Mouse (Mus musculus): ENCODE data around the gene Pank3. TPM values are rescaled to one million over a fixed set of nuclear protein-coding genes. Genes with fewer than 3 reads are reported as not detected.
A peak's percentile ranks its signal among the peaks of the same experiment; 100 is the strongest.
"Not testable (repeated sequence)": the region's sequence is repeated elsewhere in the genome, so short reads cannot be mapped to it uniquely, and the experiment has no call there.

Pank3 gene
- polyA plus RNA-seq, 1 experiment from 2014 or later, result 31.8 TPM

- 91% methylated on average over 3 of the region's 3 CpGs for WGBS
- peaks cover 63% of the 10 kb centered on the region for H3K36me3 ChIP-seq
These were observed 14.7 kb downstream of the Pank3 start for GRCm38 (mm10) chr11:35784002-35784401.

DNA sequence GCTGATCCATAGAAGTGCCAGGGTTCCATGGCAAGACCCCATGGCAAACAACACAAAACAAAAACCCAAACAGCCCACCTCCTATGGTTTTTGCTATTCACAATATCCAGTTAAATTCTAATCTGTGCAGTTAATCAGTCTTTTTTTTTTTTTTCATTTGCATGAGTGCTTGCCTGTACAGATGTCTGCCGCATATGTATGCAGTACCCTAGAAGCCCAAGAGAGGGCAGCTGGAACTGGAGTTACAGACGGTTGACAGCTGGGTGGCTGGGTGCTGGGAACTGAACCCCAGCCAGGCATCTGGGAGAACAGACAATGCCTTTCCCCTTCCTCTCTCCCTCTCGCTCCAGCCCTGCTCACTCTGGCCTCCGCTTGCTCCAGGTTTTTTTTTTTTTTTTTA, 15.3 kb downstream of the Pank3 start:
- H3K9ac ChIP-seq, result no peak overlapping the region
- H3K9me3 ChIP-seq (replicated peaks), result no peaks in the 10 kb centered on the region
- no peaks in the 10 kb centered on the region for H3K27me3 ChIP-seq
- ATAC-seq (ENCODE audit: low FRiP score), result no peak
- no peaks in the 10 kb centered on the region for H3K4me1 ChIP-seq
- peaks cover 58% of the 10 kb centered on the region for H3K36me3 ChIP-seq
- H3K4me3 ChIP-seq, result no peak overlapping the region
- H3K4me2 ChIP-seq (replicated peaks), result no peak overlapping the region
- 92% methylated on average over 4 of the region's 4 CpGs for WGBS
- no peak overlapping the region for H3K27ac ChIP-seq

More at GRCm38 (mm10) chr11:35784002-35784401, 14.7 kb downstream of the Pank3 start:
- no peak overlapping the region for H3K4me2 ChIP-seq (replicated peaks)
- no peak overlapping the region for H3K4me3 ChIP-seq
- no peaks in the 10 kb centered on the region for H3K4me1 ChIP-seq
- H3K27me3 ChIP-seq, result no peaks in the 10 kb centered on the region
- no peak for ATAC-seq (ENCODE audit: low FRiP score)
- no peaks in the 10 kb centered on the region for H3K9me3 ChIP-seq (replicated peaks)
- no peak overlapping the region for H3K9ac ChIP-seq
- no peak overlapping the region for H3K27ac ChIP-seq

DNA sequence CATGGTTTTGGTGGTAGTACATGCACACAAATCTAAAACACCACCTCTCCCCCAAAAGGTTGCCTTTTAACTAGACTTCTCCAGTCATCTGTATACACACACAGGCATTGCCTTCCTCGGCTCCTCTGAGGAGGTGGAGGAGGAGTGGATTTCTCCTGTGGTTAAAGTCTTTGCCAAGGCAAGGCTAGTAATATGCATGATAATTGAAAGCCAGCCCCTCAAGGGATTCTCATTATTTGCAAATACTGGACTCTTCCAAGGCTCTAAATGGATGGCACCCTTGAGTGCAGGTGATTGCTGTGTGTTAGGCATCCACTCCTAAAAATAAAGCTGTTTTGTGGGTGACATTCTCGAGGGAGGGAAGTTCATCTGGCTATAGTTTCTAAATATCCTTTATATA, 19.2 kb downstream of the Pank3 start:
- H3K9ac ChIP-seq, result no peak overlapping the region
- H3K27ac ChIP-seq, result no peak overlapping the region
- no peak for ATAC-seq (ENCODE audit: low FRiP score)
- H3K4me1 ChIP-seq, result no peaks in the 10 kb centered on the region
- no peak overlapping the region for H3K4me2 ChIP-seq (replicated peaks)
- 56% methylated on average over 2 of the region's 2 CpGs for WGBS
- peaks cover 37% of the 10 kb centered on the region for H3K36me3 ChIP-seq
- no peak overlapping the region for H3K4me3 ChIP-seq
- H3K27me3 ChIP-seq, result no peaks in the 10 kb centered on the region
- no peaks in the 10 kb centered on the region for H3K9me3 ChIP-seq (replicated peaks)

DNA sequence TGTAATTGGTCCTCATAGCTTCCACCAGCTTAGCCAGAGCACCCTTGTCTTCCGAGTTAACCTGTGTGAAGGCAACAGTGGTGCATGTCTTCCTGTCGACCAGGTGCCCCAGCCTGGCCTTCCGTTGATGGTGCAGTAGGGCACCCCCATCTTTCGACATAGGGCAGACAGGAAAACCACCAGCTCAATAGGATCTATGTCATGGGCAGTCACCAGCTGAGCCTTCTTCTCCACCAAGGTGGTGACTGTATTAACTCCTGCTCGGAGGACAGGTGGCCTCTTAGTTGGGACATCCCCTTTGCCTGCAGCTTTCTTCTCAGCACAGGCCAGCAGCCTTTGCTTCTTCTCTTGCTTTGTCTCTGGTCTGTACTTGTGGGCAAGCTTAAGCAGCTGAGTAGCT, 23.5 kb downstream of the Pank3 start:
- not testable (repeated sequence) for H3K27ac ChIP-seq; H3K4me3 ChIP-seq; H3K9me3 ChIP-seq (replicated peaks); H3K36me3 ChIP-seq; ATAC-seq (ENCODE audit: low FRiP score); H3K4me2 ChIP-seq (replicated peaks); H3K9ac ChIP-seq; H3K4me1 ChIP-seq
- peaks cover 35% of the 10 kb centered on the region for H3K27me3 ChIP-seq
- WGBS, result 84% methylated on average over 5 of the region's 5 CpGs

- H3K36me3 ChIP-seq, result no peaks in the 10 kb centered on the region
- 3% methylated on average over 86 of the region's 86 CpGs for WGBS
- H3K9me3 ChIP-seq (replicated peaks), result no peaks in the 10 kb centered on the region
- H3K9ac ChIP-seq, result peak overlapping the region; percentile 75
- peaks cover 12% of the 10 kb centered on the region for H3K4me1 ChIP-seq
- H3K27ac ChIP-seq, result peak overlapping the region; percentile 87
- peak; percentile 71 for ATAC-seq (ENCODE audit: low FRiP score)
- H3K4me2 ChIP-seq (replicated peaks), result peak overlapping the region; percentile 87
- H3K27me3 ChIP-seq, result peaks cover 55% of the 10 kb centered on the region
- H3K4me3 ChIP-seq, result peak overlapping the region; percentile 69
These were observed 28.6 kb downstream of the Pank3 start for GRCm38 (mm10) chr11:35797751-35798494.

DNA sequence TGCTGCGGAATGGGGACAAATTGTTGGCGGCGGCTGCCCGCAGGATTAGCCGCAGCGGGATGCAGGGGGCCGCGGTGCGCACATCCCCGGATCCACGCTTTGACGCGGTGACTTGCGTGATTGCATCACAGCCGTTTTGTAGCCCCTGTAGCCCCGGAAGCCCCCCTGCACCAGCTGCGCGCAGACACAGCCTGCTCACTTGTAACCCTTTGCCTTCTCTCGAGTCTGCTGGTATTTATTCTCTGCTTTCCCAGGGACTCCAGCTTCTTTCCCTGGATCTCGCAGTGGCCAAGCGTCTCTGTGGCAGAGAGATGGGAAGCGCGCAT, 29.2 kb downstream of the Pank3 start:
- no peaks in the 10 kb centered on the region for H3K9me3 ChIP-seq (replicated peaks)
- no peaks in the 10 kb centered on the region for H3K36me3 ChIP-seq
- peak overlapping the region; percentile 87 for H3K4me2 ChIP-seq (replicated peaks)
- peak overlapping the region; percentile 69 for H3K4me3 ChIP-seq
- ATAC-seq (ENCODE audit: low FRiP score), result peak; percentile 94
- peak overlapping the region; percentile 75 for H3K9ac ChIP-seq
- 4% methylated on average over 23 of the region's 23 CpGs for WGBS
- peaks cover 55% of the 10 kb centered on the region for H3K27me3 ChIP-seq
- peak overlapping the region; percentile 87 for H3K27ac ChIP-seq
- H3K4me1 ChIP-seq, result peaks cover 12% of the 10 kb centered on the region

DNA sequence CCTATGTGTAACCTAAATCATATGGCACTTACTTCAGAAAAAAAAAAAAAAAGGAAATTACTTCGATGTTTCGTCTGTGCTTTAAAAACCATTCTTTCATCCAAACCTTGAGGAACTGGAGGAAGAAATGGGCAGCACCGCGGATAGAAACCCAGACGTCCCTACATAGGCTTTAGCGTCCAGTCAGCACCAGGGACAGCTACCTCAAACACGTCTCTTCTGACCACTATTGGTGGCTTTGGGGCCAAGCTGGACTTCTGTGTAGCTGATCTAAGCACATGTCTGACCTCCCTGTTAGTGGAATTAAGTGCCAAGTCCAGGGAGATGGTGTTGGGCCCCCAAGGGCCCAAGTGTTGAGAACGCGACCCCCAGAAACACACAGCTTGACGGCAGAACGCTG, 29.6 kb downstream of the Pank3 start, which contains the start of gene Fbll1:
Gene Fbll1 (minus strand): TSS at position 11 of the 400 bp plus-strand sequence.
- H3K27me3 ChIP-seq, result peaks cover 55% of the 10 kb centered on the region
- no peaks in the 10 kb centered on the region for H3K9me3 ChIP-seq (replicated peaks)
- peaks cover 12% of the 10 kb centered on the region for H3K4me1 ChIP-seq
- ATAC-seq (ENCODE audit: low FRiP score), result no peak
- H3K9ac ChIP-seq, result peak within 1 kb of the TSS; percentile 75
- H3K36me3 ChIP-seq, result no peaks in the 10 kb centered on the region
- H3K27ac ChIP-seq, result peak within 1 kb of the TSS; percentile 87
- H3K4me3 ChIP-seq, result peak within 1 kb of the TSS; percentile 69
- H3K4me2 ChIP-seq (replicated peaks), result peak within 1 kb of the TSS; percentile 87
- 10% methylated on average over 11 of the region's 11 CpGs for WGBS

GRCm38 (mm10) chr11:35801332-35801731, 32.0 kb downstream of the Pank3 start:
- Histone ChIP-seq H3K36me3 (peaks cover 4% of the 10 kb centered on the region; the same call in 1 of the 2 replicates), H3K9me3 (replicated peaks) (no peaks in the 10 kb centered on the region), H3K9ac (no peak overlapping the region), H3K27me3 (peaks cover 34% of the 10 kb centered on the region), H3K4me1 (peaks cover 12% of the 10 kb centered on the region), H3K27ac (no peak overlapping the region), H3K4me3 (no peak overlapping the region), H3K4me2 (replicated peaks) (no peak overlapping the region)
- no peak for ATAC-seq (ENCODE audit: low FRiP score)
- 77% methylated on average over 5 of the region's 5 CpGs for WGBS

DNA sequence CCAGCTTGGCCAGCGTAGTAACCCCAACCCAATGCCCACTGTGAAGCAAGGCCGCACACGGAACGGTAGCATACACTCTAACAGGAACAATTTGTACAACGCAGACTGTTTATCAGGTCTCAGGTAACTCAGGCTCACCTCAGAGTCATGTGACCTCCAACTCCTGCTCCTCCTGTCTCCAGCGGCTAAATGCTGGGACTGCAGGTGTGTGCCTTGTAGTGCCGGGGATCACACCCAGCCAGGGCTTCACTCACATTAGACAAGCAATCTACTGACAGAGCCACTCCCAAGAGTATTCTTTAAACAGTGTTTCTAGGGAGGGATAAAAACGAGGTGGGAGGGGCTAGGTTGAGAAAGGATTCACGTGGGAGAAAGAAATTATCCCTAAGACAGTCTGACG, 42.2 kb downstream of the Pank3 start:
- Histone ChIP-seq H3K27ac (no peak overlapping the region), H3K4me1 (no peaks in the 10 kb centered on the region), H3K36me3 (peaks cover 96% of the 10 kb centered on the region), H3K9ac (no peak overlapping the region), H3K9me3 (replicated peaks) (no peaks in the 10 kb centered on the region), H3K4me2 (replicated peaks) (no peak overlapping the region), H3K4me3 (no peak overlapping the region), H3K27me3 (no peaks in the 10 kb centered on the region)
- ATAC-seq (ENCODE audit: low FRiP score), result no peak
- 86% methylated on average over 10 of the region's 10 CpGs for WGBS

DNA sequence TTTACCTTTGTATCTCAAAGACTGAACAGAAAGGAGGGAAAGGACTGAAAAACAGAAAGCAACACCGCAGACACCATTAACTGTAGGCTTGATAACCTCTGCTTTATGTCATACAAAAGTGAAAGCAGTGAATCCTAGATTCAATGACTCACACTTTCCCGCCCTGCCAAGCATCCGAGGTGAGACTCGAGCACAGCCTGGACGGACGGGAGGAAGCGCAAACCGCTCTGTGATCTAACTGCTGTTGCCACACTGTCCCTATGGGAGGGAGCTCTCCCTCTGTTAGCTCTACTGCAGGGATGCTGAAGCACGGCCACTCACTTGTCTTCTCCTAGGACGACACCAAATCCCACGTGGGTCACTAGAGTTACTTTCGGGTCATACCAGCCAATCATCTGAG, 47.0 kb downstream of the Pank3 start:
- H3K4me1 ChIP-seq, result no peaks in the 10 kb centered on the region
- H3K9ac ChIP-seq, result no peak overlapping the region
- no peak overlapping the region for H3K27ac ChIP-seq
- no peaks in the 10 kb centered on the region for H3K9me3 ChIP-seq (replicated peaks)
- no peak for ATAC-seq (ENCODE audit: low FRiP score)
- H3K4me3 ChIP-seq, result no peak overlapping the region
- H3K4me2 ChIP-seq (replicated peaks), result no peak overlapping the region
- H3K36me3 ChIP-seq, result peaks cover 93% of the 10 kb centered on the region
- 91% methylated on average over 12 of the region's 12 CpGs for WGBS
- no peaks in the 10 kb centered on the region for H3K27me3 ChIP-seq

DNA sequence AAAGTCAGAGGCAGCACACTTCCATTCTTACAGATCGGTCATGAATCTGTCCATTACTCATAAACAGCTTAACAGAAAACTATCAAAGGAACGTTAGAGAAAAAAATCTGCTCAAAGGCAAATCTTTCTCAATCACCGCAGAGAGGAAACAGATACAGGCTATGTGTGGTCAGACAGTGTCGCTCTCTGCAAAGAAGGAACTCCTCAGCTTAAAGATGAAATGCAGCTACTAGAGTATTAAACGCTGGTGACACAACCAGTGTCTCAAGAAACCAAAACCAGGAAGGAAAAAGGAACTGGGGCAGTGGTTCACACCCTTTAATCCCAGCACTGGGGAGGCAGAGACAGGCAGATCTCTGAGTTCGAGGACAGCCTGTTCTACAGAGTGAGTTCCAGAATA, 58.4 kb downstream of the Pank3 start:
- H3K36me3 ChIP-seq, result peaks cover 82% of the 10 kb centered on the region
- no peak overlapping the region for H3K9ac ChIP-seq
- ATAC-seq (ENCODE audit: low FRiP score), result no peak
- no peak overlapping the region for H3K4me3 ChIP-seq
- H3K27me3 ChIP-seq, result no peaks in the 10 kb centered on the region
- no peak overlapping the region for H3K4me2 ChIP-seq (replicated peaks)
- 95% methylated on average over 6 of the region's 6 CpGs for WGBS
- H3K9me3 ChIP-seq (replicated peaks), result no peaks in the 10 kb centered on the region
- no peaks in the 10 kb centered on the region; the same call in 1 of the 2 replicates for H3K4me1 ChIP-seq
- no peak overlapping the region for H3K27ac ChIP-seq

DNA sequence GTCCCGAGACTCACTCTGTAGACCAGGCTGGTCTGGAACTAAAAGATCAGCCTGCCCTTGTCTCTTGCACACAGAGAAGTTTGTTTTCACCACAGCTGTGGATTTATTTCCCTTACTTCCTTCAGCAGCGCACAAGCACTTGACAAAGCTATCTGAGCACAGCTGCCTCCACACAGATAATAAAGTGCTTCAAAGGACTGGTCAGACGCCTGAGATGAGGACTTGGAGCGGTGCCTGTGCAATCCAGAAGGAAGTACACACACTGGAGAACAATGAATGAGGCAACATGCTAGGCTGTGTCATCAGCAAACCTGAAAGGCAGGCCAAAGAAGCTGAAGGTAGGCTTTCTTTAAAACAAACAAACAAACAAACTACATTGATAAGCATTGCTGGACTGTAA, 62.9 kb downstream of the Pank3 start:
- no peaks in the 10 kb centered on the region for H3K9me3 ChIP-seq (replicated peaks)
- no peaks in the 10 kb centered on the region for H3K27me3 ChIP-seq
- peaks cover 48% of the 10 kb centered on the region for H3K36me3 ChIP-seq
- H3K4me2 ChIP-seq (replicated peaks), result no peak overlapping the region
- H3K27ac ChIP-seq, result no peak overlapping the region
- ATAC-seq (ENCODE audit: low FRiP score), result no peak
- 87% methylated on average over 4 of the region's 4 CpGs for WGBS
- no peak overlapping the region for H3K4me3 ChIP-seq
- no peak overlapping the region for H3K9ac ChIP-seq
- H3K4me1 ChIP-seq, result peaks cover 8% of the 10 kb centered on the region

DNA sequence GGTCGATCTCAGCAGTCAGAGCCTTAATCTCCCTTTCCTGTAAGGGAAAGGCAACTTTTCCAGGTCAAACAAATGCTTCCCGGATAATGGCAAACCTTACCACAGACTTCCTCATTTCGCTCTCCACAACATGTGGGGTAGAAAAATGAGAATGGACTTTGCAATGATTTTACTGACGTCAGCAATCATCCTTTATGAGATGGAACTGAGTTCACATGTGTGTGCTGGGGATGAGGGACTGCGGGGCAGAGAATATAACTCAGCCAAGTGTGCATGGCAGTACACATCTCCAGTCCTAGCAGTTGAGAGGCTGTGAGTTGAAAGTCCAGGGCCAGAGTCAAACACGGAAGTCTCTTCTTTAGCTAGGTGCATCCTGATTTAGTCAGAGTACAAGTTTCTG, 64.0 kb downstream of the Pank3 start:
- peaks cover 37% of the 10 kb centered on the region for H3K36me3 ChIP-seq
- no peaks in the 10 kb centered on the region for H3K9me3 ChIP-seq (replicated peaks)
- peak overlapping the region; percentile 89 for H3K4me3 ChIP-seq
- H3K27me3 ChIP-seq, result no peaks in the 10 kb centered on the region
- peak overlapping the region; percentile 86 for H3K9ac ChIP-seq
- 91% methylated on average over 6 of the region's 6 CpGs for WGBS
- H3K27ac ChIP-seq, result no peak overlapping the region
- peak overlapping the region; percentile 80 for H3K4me2 ChIP-seq (replicated peaks)
- peaks cover 11% of the 10 kb centered on the region for H3K4me1 ChIP-seq
- ATAC-seq (ENCODE audit: low FRiP score), result no peak
